Mouse (Mus musculus) limb, embryonic 15.5 days (tissue): ENCODE results near the gene Fastkd5. TPM values are rescaled to one million over a fixed set of nuclear protein-coding genes. Genes with fewer than 3 reads are reported as not detected.
"Not testable (repeated sequence)": the region's sequence is repeated elsewhere in the genome, so short reads cannot be mapped to it uniquely, and the experiment has no call there.

ENCODE experiments used
- ATAC-seq: fragments of 200-750 bp; cut with Nextera tagmentation; 2 replicates; pipeline ENCODE4 v1.8.0; 2017; ENCODE audit warnings: low read depth, moderate TSS enrichment; ENCODE audit not compliant: insufficient number of reproducible peaks, low FRiP score, low TSS enrichment
- H3K27ac ChIP-seq: fragments of 300-500 bp; sonication (generic); 2 replicates; pipeline ENCODE4 v1.5.1; 2015; ENCODE audit warnings: moderate library complexity, mild to moderate bottlenecking, inconsistent platforms
- H3K27me3 ChIP-seq: fragments of 300-500 bp; sonication (generic); 2 replicates; pipeline ENCODE4 v1.6.1; 2015; ENCODE audit warnings: inconsistent platforms
- H3K36me3 ChIP-seq: fragments of 300-500 bp; sonication (generic); 2 replicates; pipeline ENCODE4 v1.6.1; 2015; ENCODE audit warnings: inconsistent platforms
- H3K4me1 ChIP-seq: fragments of 300-500 bp; sonication (generic); 2 replicates; pipeline ENCODE4 v1.6.1; 2015; ENCODE audit warnings: inconsistent platforms
- H3K4me2 ChIP-seq: fragments of 300-500 bp; sonication (generic); 2 replicates; pipeline ENCODE4 v1.6.1; 2015; ENCODE audit warnings: mild to moderate bottlenecking, inconsistent platforms
- H3K4me3 ChIP-seq: fragments of 300-500 bp; sonication (generic); 2 replicates; pipeline ENCODE4 v1.5.1; 2015; ENCODE audit warnings: mild to moderate bottlenecking, inconsistent platforms
- H3K9ac ChIP-seq: fragments of 300-500 bp; sonication (generic); 2 replicates; pipeline ENCODE4 v1.6.1; 2015; ENCODE audit warnings: inconsistent platforms
- H3K9me3 ChIP-seq: fragments of 300-500 bp; sonication (generic); 2 replicates; pipeline ENCODE4 v1.6.1; 2016; ENCODE audit warnings: inconsistent platforms
- WGBS: fragments of 180-500 bp; shearing (Covaris S2); methylation state at CpG from one replicate; pipeline ENCODE4 v1.1.7; 2015; 5-methylcytosine and 5-hydroxymethylcytosine counted together
- polyA plus RNA-seq: library from polyadenylated mRNA; unstranded; fragments of >200 nt; fragmentation: Nextera tagmentation; extraction: Ambion mirVana; gene quantifications from 2 replicates; pipeline ENCODE4 v1.2.1, GENCODE M21; 2015

Fastkd5 gene
- polyA plus RNA-seq, 1 experiment from 2014 or later = 14.1 TPM

GRCm38 (mm10) chr2:130649028-130649427 lies 19.2 kb upstream of the Fastkd5 start:
- peaks cover 38% of the 10 kb centered on the region for H3K36me3 ChIP-seq
- not testable (repeated sequence) for H3K27me3 ChIP-seq, H3K4me2 ChIP-seq, H3K9ac ChIP-seq, ATAC-seq, H3K4me1 ChIP-seq, H3K4me3 ChIP-seq, H3K9me3 ChIP-seq, H3K27ac ChIP-seq
- 77% methylated on average over 6 of the region's 6 CpGs for WGBS

- no peak overlapping the region for H3K9ac ChIP-seq
- no peaks in the 10 kb centered on the region; the same call in 1 of the 2 replicates for H3K27me3 ChIP-seq
- H3K36me3 ChIP-seq = peaks cover 10% of the 10 kb centered on the region; the same call in 1 of the 2 replicates
- no peak overlapping the region for H3K27ac ChIP-seq
- H3K9me3 ChIP-seq = no peaks in the 10 kb centered on the region
- H3K4me1 ChIP-seq = peaks cover 18% of the 10 kb centered on the region
- no peak for ATAC-seq
- no peak overlapping the region for H3K4me2 ChIP-seq
- no peak overlapping the region for H3K4me3 ChIP-seq
- WGBS = 80% methylated on average over 4 of the region's 4 CpGs
These were observed 15.4 kb upstream of the Fastkd5 start for GRCm38 (mm10) chr2:130645198-130645597.

GRCm38 (mm10) chr2:130642684-130643369 lies 13.0 kb upstream of the Fastkd5 start, which contains the start of gene Lzts3:
Gene Lzts3 (minus strand): TSS chr2:130642803.
- Histone ChIP-seq H3K27ac (0 out of 2 replicates have a peak within 1 kb of the TSS, but pooled peaks have one; percentile 18), H3K4me2 (peak within 1 kb of the TSS; percentile 94), H3K9ac (peak within 1 kb of the TSS; percentile 65), H3K36me3 (0 out of 2 replicates have a peak, but pooled peaks cover under 1% of the 10 kb centered on the region), H3K4me3 (peak within 1 kb of the TSS; percentile 71), H3K4me1 (peaks cover 20% of the 10 kb centered on the region), H3K27me3 (peaks cover 11% of the 10 kb centered on the region), H3K9me3 (no peaks in the 10 kb centered on the region)
- WGBS = 3% methylated on average over 33 of the region's 40 CpGs
- ATAC-seq = peak; percentile 89

- peak overlapping the region; percentile 71 for H3K4me3 ChIP-seq
- no peaks in the 10 kb centered on the region for H3K9me3 ChIP-seq
- H3K4me2 ChIP-seq = peak overlapping the region; percentile 94
- no peaks in the 10 kb centered on the region for H3K36me3 ChIP-seq
- peaks cover 17% of the 10 kb centered on the region for H3K27me3 ChIP-seq
- peak; percentile 35 for ATAC-seq
- peak overlapping the region; percentile 65 for H3K9ac ChIP-seq
- H3K4me1 ChIP-seq = peaks cover 21% of the 10 kb centered on the region
- H3K27ac ChIP-seq = 0 out of 2 replicates have a peak overlapping the region, but pooled peaks have one; percentile 18
- WGBS = under 1% methylated on average over 21 of the region's 27 CpGs
These were observed 12.4 kb upstream of the Fastkd5 start for GRCm38 (mm10) chr2:130642197-130642660.

GRCm38 (mm10) chr2:130641351-130642025 lies 11.7 kb upstream of the Fastkd5 start:
- Histone ChIP-seq H3K36me3 (no peaks in the 10 kb centered on the region), H3K27me3 (peaks cover 24% of the 10 kb centered on the region), H3K4me1 (peaks cover 21% of the 10 kb centered on the region), H3K27ac (no peak overlapping the region), H3K9ac (no peak overlapping the region), H3K9me3 (no peaks in the 10 kb centered on the region), H3K4me2 (peak overlapping the region; percentile 94), H3K4me3 (peak overlapping the region; percentile 71; the same call in 1 of the 2 replicates)
- ATAC-seq = no peak
- 46% methylated on average over 6 of the region's 6 CpGs for WGBS

- WGBS = 76% methylated on average over 6 of the region's 6 CpGs
- H3K36me3 ChIP-seq = no peaks in the 10 kb centered on the region
- no peak overlapping the region for H3K27ac ChIP-seq
- peaks cover 40% of the 10 kb centered on the region for H3K4me1 ChIP-seq
- H3K9me3 ChIP-seq = no peaks in the 10 kb centered on the region
- no peak overlapping the region for H3K4me2 ChIP-seq
- ATAC-seq = no peak
- H3K9ac ChIP-seq = no peak overlapping the region
- peaks cover 46% of the 10 kb centered on the region for H3K27me3 ChIP-seq
- no peak overlapping the region for H3K4me3 ChIP-seq
These were observed 9.4 kb upstream of the Fastkd5 start for GRCm38 (mm10) chr2:130639276-130639675.

GRCm38 (mm10) chr2:130638101-130638611 lies 8.3 kb upstream of the Fastkd5 start:
- Histone ChIP-seq H3K27ac (no peak overlapping the region), H3K9me3 (no peaks in the 10 kb centered on the region), H3K27me3 (peaks cover 54% of the 10 kb centered on the region), H3K4me3 (no peak overlapping the region), H3K9ac (no peak overlapping the region), H3K4me1 (peaks cover 41% of the 10 kb centered on the region), H3K36me3 (no peaks in the 10 kb centered on the region), H3K4me2 (no peak overlapping the region)
- no peak for ATAC-seq
- WGBS = 28% methylated on average over 16 of the region's 16 CpGs

GRCm38 (mm10) chr2:130635847-130636246 lies 6.0 kb upstream of the Fastkd5 start:
- no peak for ATAC-seq
- H3K4me3 ChIP-seq = peak overlapping the region; percentile 40; the same call in 1 of the 2 replicates

GRCm38 (mm10) chr2:130634739-130635411 lies 5.0 kb upstream of the Fastkd5 start:
- Histone ChIP-seq H3K9me3 (no peaks in the 10 kb centered on the region), H3K4me3 (peak overlapping the region; percentile 40), H3K4me2 (peak overlapping the region; percentile 84), H3K27me3 (peaks cover 54% of the 10 kb centered on the region), H3K4me1 (peaks cover 24% of the 10 kb centered on the region), H3K27ac (no peak overlapping the region), H3K36me3 (no peaks in the 10 kb centered on the region), H3K9ac (peak overlapping the region; percentile 35)
- peak; percentile 53; the same call in 1 of the 2 replicates for ATAC-seq
- WGBS = 3% methylated on average over 38 of the region's 38 CpGs

More at GRCm38 (mm10) chr2:130635847-130636246, 6.0 kb upstream of the Fastkd5 start:
- H3K4me1 ChIP-seq = peaks cover 24% of the 10 kb centered on the region
- WGBS = 23% methylated on average over 21 of the region's 21 CpGs
- no peaks in the 10 kb centered on the region for H3K9me3 ChIP-seq
- peak overlapping the region; percentile 84 for H3K4me2 ChIP-seq
- no peak overlapping the region for H3K27ac ChIP-seq
- peaks cover 54% of the 10 kb centered on the region for H3K27me3 ChIP-seq
- no peaks in the 10 kb centered on the region for H3K36me3 ChIP-seq
- H3K9ac ChIP-seq = no peak overlapping the region

GRCm38 (mm10) chr2:130634006-130634738 lies 4.3 kb upstream of the Fastkd5 start:
- Histone ChIP-seq H3K4me2 (peak overlapping the region; percentile 84), H3K4me1 (peaks cover 24% of the 10 kb centered on the region), H3K27ac (no peak overlapping the region), H3K4me3 (peak overlapping the region; percentile 40), H3K36me3 (no peaks in the 10 kb centered on the region), H3K9ac (no peak overlapping the region), H3K9me3 (no peaks in the 10 kb centered on the region), H3K27me3 (peaks cover 54% of the 10 kb centered on the region)
- ATAC-seq = no peak
- WGBS = 18% methylated on average over 14 of the region's 14 CpGs
